Mouse (Mus musculus) embryonic fibroblast, embryonic 13.5 days (primary cell): ENCODE measurements at regions not wholly inside any gene's neighbourhood (a gene's known extent, or its start where the extent isn't known, plus 50 kb on each side); places are given as distances from the start of the nearest gene placed in this dataset.

ENCODE experiments used
- H3K27ac ChIP-seq: 2 replicates; pipeline ENCODE4 v1.5.1; 2012; ENCODE audit warnings: low read length, control low read depth, inconsistent platforms; ENCODE audit not compliant: insufficient read depth
- H3K4me1 ChIP-seq: 2 replicates; pipeline ENCODE4 v1.6.1; 2011; ENCODE audit warnings: low read length; ENCODE audit not compliant: control insufficient read depth, insufficient read depth
- H3K4me3 ChIP-seq: 2 replicates; pipeline ENCODE4 v1.5.1; 2011; ENCODE audit warnings: mild to moderate bottlenecking, control low read depth, low read length; ENCODE audit not compliant: insufficient read depth
- CTCF ChIP-seq: IDR thresholded peaks from 2 replicates; pipeline ENCODE4 v1.5.1; 2011; ENCODE audit warnings: mild to moderate bottlenecking, control low read depth, low read length, moderate library complexity, borderline replicate concordance; ENCODE audit not compliant: insufficient read depth
- POLR2A ChIP-seq: IDR thresholded peaks from 2 replicates; pipeline ENCODE4 v1.6.1; 2011; ENCODE audit warnings: low read depth, mild to moderate bottlenecking, control low read depth, low read length, moderate library complexity

DNA sequence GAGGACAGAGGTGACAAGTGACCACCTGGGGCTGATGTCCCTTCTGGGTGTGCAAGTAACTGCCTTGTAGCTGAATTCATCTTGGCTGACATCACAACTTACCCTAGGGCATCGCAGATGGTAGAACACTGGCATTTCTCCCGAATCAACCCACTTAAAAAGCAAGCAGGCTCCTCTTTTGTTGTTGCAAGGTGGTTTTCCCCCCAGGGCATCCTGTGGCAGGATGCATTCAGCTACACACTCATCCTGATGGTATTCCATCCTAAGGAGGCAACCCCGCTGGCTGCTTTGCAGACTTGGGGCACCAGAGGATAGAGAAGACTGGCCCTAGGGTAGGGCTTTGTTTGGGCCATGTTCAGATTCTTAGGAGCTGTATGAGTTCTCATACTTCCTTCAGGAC is 97.6 kb upstream of the Sel1l start:
- Histone ChIP-seq H3K4me3 (no peak overlapping the region), H3K27ac (no peak overlapping the region), H3K4me1 (no peaks in the 10 kb centered on the region)
- no peak for TF ChIP-seq POLR2A
- TF ChIP-seq CTCF = no peak

DNA sequence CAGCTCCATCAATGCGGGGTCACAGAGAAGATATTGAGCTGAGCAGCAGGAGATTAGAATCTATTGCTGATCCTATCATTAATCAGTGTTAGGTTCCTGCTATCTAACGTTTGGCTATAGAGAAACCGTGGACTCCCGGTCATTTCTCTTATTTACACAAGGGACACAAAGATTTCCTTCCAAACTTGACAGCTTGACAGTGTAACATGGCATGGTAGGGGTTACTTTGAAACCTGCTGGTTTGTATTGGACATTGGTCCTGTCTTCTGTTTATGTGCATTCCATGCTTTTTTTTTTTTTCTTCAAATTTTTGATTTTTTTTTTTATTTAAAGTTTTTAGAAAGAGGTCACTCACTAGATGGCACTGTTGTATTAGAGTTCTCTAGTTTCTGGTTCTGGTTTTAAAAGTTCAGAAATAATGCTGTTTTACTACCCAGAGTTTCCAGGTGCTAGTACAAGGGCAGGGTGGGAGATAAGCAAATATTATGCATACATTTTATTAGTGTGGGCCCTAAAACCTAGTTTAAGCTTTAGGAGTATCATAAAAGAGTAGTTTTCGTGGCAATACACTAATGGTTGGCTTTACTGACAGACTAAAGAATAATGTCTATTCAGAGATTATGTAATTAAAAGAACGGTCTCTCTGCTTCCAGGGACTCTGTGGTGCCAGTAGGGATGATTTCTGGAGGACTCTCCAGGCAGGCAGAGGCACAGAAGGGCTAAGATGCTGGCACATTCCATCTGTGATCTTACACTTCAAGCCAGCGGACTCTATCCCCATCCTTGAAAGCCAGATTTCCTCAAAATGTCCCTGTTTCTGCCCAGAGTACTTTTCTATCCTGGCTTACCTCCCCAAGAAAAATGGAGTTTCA is 83.8 kb upstream of the Sel1l start:
- TF ChIP-seq CTCF = no peak
- TF ChIP-seq POLR2A = no peak
- Histone ChIP-seq H3K4me3 (no peak overlapping the region), H3K27ac (no peak overlapping the region), H3K4me1 (no peaks in the 10 kb centered on the region; the same call in 1 of the 2 replicates)

- TF ChIP-seq CTCF = no peak
- no peak for TF ChIP-seq POLR2A
- H3K4me3 ChIP-seq = no peak overlapping the region
Observed at GRCm38 (mm10) chr12:91931586-91931985, 82.6 kb upstream of the Sel1l start.

DNA sequence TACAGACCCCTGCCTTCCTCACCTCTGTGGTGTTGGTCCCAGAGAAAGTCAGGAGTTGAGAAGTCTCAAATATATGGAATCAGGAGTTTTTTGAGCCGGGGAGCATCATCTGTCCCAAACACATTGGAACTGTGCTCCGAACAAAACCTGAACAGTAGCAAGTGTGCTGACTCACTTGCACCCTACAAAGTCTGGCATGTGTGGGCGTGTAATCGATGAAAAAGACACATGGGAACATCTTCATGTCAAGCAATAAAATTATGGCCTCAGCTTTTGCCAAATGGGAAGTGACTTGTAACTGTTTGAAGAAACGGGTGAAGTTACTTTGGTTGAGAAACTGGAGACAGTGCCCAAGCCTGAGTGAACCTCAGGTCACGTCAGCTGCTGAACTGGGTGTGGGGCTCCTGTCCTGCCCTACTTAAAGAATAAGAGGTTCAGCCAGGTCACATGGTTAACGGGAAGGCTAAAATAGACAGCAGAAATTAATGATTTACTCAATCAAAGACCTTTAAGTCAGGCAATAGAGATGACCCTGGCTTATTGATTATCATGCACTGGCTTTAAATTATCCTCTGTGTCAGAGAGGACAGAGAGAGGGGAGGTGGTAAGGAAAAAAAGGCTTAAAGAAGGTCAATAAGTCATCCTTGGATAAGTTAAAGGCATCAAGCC is 80.6 kb upstream of the Sel1l start:
- Histone ChIP-seq H3K4me1 (no peaks in the 10 kb centered on the region; the same call in 1 of the 2 replicates), H3K4me3 (no peak overlapping the region), H3K27ac (no peak overlapping the region)
- TF ChIP-seq CTCF = no peak
- TF ChIP-seq POLR2A = no peak

More at GRCm38 (mm10) chr12:91931586-91931985, 82.6 kb upstream of the Sel1l start:
- Histone ChIP-seq H3K27ac (no peak overlapping the region), H3K4me1 (no peaks in the 10 kb centered on the region; the same call in 1 of the 2 replicates)

DNA sequence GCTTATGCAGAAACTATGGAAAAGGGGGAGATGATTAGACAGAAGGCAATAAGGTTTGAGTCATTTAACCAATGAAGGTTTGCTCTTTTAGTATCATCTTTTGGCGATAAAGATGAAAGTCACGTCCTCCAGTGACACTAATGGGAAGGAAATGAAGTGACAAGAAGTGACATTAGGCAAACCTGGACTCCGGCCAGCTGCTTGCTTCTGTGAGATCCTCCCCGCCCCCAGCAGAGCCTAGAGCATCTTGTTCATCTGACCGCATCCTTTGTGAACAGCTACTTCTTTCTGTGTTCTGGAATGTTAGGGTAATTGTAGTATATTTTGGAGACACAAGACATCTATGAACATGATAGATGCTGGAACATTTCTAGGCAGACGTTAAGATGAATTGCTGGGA is 78.6 kb upstream of the Sel1l start:
- H3K27ac ChIP-seq = no peak overlapping the region
- H3K4me3 ChIP-seq = no peak overlapping the region
- H3K4me1 ChIP-seq = no peaks in the 10 kb centered on the region; the same call in 1 of the 2 replicates
- TF ChIP-seq POLR2A (no peak), CTCF (no peak)

DNA sequence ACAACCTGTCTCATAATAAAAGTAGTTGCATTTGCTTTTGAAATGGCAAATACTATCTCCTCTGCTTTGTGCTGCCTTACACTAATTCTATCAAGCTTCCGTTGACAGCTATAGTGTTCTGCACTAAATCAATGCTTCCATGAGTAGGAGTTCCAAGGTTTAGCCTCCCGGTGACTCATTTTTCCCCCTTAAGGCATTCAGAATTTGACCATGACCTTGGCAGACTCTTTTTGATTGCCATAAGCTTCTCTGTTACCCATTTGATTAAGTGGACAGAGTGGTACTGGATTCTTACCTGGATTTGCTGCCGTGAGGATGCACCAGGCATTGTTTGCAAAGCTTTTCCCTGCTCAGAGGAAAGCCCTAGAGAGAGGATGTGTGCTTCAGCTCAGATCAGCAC is 66.5 kb upstream of the Sel1l start:
- Histone ChIP-seq H3K4me1 (no peaks in the 10 kb centered on the region), H3K4me3 (no peak overlapping the region), H3K27ac (no peak overlapping the region)
- TF ChIP-seq POLR2A (no peak), CTCF (no peak)

GRCm38 (mm10) chr12:91910529-91910928 is 61.6 kb upstream of the Sel1l start:
- TF ChIP-seq CTCF = no peak
- no peak for TF ChIP-seq POLR2A
- Histone ChIP-seq H3K4me1 (no peaks in the 10 kb centered on the region), H3K4me3 (no peak overlapping the region), H3K27ac (no peak overlapping the region)
